Mouse (Mus musculus): ENCODE data around the gene Macrod1. TPM values are rescaled to one million over a fixed set of nuclear protein-coding genes. Genes with fewer than 3 reads are reported as not detected.

Gene Macrod1
- total and polyA plus RNA-seq, 3 experiments = 0.60 TPM; not detected in 2

DNA sequence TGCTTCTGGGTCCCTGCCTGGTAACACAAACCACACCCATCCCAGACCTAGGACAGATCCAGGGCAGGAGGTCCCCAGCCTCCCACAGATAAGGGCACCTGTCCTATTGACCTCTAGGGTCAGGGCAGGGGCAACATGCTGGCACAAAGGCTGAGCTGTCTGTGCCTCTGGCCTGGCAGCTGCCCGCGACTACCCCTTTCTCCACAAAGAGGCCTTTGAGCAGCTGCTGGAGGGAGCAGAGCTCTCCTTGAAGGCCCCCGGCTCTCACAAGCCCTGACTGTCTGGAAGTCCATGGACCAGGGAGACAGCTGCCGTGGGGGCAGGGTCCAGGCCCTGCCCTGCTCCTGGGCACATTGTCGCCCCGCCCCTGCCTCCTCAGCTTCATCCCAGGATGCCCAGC lies 98.6 kb downstream of the Macrod1 start:
- no peak overlapping the region for H3K4me3 ChIP-seq (ENCODE audit: low read depth, low read length)
- ATAC-seq (ENCODE audit: extremely low read depth, insufficient number of reproducible peaks, low FRiP score, poor library complexity, severe bottlenecking) (no peak), DNase-seq (ENCODE audit: low spot score) (no peak)
- H3K36me3 ChIP-seq (replicated peaks) = no peaks in the 10 kb centered on the region
- H3K27me3 ChIP-seq (ENCODE audit: insufficient read depth, low read length) = peaks cover 35% of the 10 kb centered on the region; the same call in 1 of the 2 replicates
- no peaks in the 10 kb centered on the region for H3K4me1 ChIP-seq (ENCODE audit: insufficient read depth, low read depth, low read length)
- no peaks in the 10 kb centered on the region for H3K9me3 ChIP-seq (replicated peaks)
- TF ChIP-seq TAL1 (conservative IDR thresholded peaks at IDR 0.05; ENCODE audit: low read depth, low read length) (no peak), GATA2 (IDR thresholded peaks at IDR 0.05; ENCODE audit: borderline replicate concordance, low read depth, low read length) (no peak)

DNA sequence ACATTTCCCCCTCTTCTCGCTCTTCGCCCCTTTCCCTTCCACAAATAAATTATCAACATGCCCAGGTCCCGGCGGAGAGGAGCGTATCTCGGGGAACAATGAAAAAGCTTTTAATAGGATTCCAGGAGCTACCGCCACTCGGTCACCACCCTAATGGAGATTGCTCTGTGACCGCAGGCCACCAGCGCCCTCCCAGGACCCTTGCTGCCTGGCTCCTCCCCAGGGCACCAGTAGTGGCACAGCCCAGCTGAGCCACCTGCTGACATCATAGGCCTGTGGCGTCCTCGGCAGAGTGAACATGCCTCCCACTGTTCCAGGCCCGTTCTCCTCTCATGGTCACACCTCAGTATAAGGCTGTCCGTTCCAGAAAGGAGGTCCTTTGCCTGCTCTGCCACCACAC lies 101.1 kb downstream of the Macrod1 start:
- H3K36me3 ChIP-seq (replicated peaks) = no peaks in the 10 kb centered on the region
- TF ChIP-seq POLR2AphosphoS5 (IDR thresholded peaks at IDR 0.05; ENCODE audit: insufficient replicate concordance, low read depth, low read length) (no peak), CTCF (IDR thresholded peaks at IDR 0.05; ENCODE audit: low read depth, low read length) (no peak), GATA1 (IDR thresholded peaks at IDR 0.05; ENCODE audit: borderline replicate concordance, low read length) (no peak), GATA2 (IDR thresholded peaks at IDR 0.05; ENCODE audit: borderline replicate concordance, low read depth, low read length) (no peak), TAL1 (conservative IDR thresholded peaks at IDR 0.05; ENCODE audit: low read depth, low read length) (no peak)
- H3K27me3 ChIP-seq (ENCODE audit: insufficient read depth, low read length) = peaks cover 35% of the 10 kb centered on the region; the same call in 1 of the 2 replicates
- DNase-seq (ENCODE audit: low spot score) (no peak), ATAC-seq (ENCODE audit: extremely low read depth, insufficient number of reproducible peaks, low FRiP score, poor library complexity, severe bottlenecking) (no peak)
- H3K9me3 ChIP-seq (replicated peaks) = no peaks in the 10 kb centered on the region
- no peaks in the 10 kb centered on the region for H3K4me1 ChIP-seq (ENCODE audit: insufficient read depth, low read depth, low read length)
- H3K4me3 ChIP-seq (ENCODE audit: low read depth, low read length) = no peak overlapping the region

GRCm38 (mm10) chr19:7160151-7160906 lies 103.7 kb downstream of the Macrod1 start:
- DNase-seq (ENCODE audit: low spot score) (no peak), ATAC-seq (ENCODE audit: extremely low read depth, insufficient number of reproducible peaks, low FRiP score, poor library complexity, severe bottlenecking) (no peak)
- no peaks in the 10 kb centered on the region for H3K9me3 ChIP-seq (replicated peaks)
- H3K36me3 ChIP-seq (replicated peaks) = no peaks in the 10 kb centered on the region
- no peak for TF ChIP-seq GATA2 (IDR thresholded peaks at IDR 0.05; ENCODE audit: borderline replicate concordance, low read depth, low read length)
- TF ChIP-seq TAL1 (conservative IDR thresholded peaks at IDR 0.05; ENCODE audit: low read depth, low read length) = no peak
- no peak for TF ChIP-seq CTCF (IDR thresholded peaks at IDR 0.05; ENCODE audit: low read depth, low read length)
- TF ChIP-seq GATA1 (IDR thresholded peaks at IDR 0.05; ENCODE audit: borderline replicate concordance, low read length) = no peak
- no peak for TF ChIP-seq POLR2AphosphoS5 (IDR thresholded peaks at IDR 0.05; ENCODE audit: insufficient replicate concordance, low read depth, low read length)
- H3K4me3 ChIP-seq (ENCODE audit: low read depth, low read length) = no peak overlapping the region
- H3K27me3 ChIP-seq (ENCODE audit: insufficient read depth, low read length) = peaks cover 52% of the 10 kb centered on the region
- no peaks in the 10 kb centered on the region for H3K4me1 ChIP-seq (ENCODE audit: insufficient read depth, low read depth, low read length)

DNA sequence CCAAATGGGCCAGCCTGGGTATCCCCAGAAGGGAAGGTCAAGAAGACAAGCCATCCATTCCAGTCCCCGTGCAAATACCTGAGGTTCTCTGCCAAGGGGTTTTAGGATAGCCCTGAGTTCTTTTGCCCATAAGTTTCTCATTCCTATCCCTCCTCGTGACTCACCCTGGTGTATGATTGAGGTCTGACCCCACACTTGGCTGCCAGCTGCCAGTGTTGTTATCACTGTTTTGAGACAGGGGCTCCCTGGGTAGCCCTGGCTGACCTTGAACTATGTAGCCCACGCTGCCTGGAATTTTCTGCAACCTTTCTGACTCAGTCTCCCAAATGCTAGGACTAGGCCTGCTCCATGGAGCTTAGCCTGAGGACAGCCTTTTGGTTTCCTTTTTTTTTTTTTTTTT lies 104.5 kb downstream of the Macrod1 start:
- peaks cover 53% of the 10 kb centered on the region for H3K27me3 ChIP-seq (ENCODE audit: insufficient read depth, low read length)
- TF ChIP-seq GATA1 (IDR thresholded peaks at IDR 0.05; ENCODE audit: borderline replicate concordance, low read length) = no peak
- no peak for TF ChIP-seq GATA2 (IDR thresholded peaks at IDR 0.05; ENCODE audit: borderline replicate concordance, low read depth, low read length)
- TF ChIP-seq POLR2AphosphoS5 (IDR thresholded peaks at IDR 0.05; ENCODE audit: insufficient replicate concordance, low read depth, low read length) = no peak
- no peak for TF ChIP-seq TAL1 (conservative IDR thresholded peaks at IDR 0.05; ENCODE audit: low read depth, low read length)
- no peak for TF ChIP-seq CTCF (IDR thresholded peaks at IDR 0.05; ENCODE audit: low read depth, low read length)

GRCm38 (mm10) chr19:7164238-7164637 lies 107.6 kb downstream of the Macrod1 start:
- DNase-seq (ENCODE audit: low spot score) (no peak), ATAC-seq (ENCODE audit: extremely low read depth, insufficient number of reproducible peaks, low FRiP score, poor library complexity, severe bottlenecking) (no peak)
- Histone ChIP-seq H3K9me3 (replicated peaks) (no peaks in the 10 kb centered on the region), H3K4me3 (ENCODE audit: low read depth, low read length) (no peak overlapping the region), H3K27me3 (ENCODE audit: insufficient read depth, low read length) (peaks cover 57% of the 10 kb centered on the region), H3K4me1 (ENCODE audit: insufficient read depth, low read depth, low read length) (no peaks in the 10 kb centered on the region), H3K36me3 (replicated peaks) (no peaks in the 10 kb centered on the region)
- TF ChIP-seq POLR2AphosphoS5 (IDR thresholded peaks at IDR 0.05; ENCODE audit: insufficient replicate concordance, low read depth, low read length) (no peak), GATA1 (IDR thresholded peaks at IDR 0.05; ENCODE audit: borderline replicate concordance, low read length) (no peak), CTCF (IDR thresholded peaks at IDR 0.05; ENCODE audit: low read depth, low read length) (no peak), TAL1 (conservative IDR thresholded peaks at IDR 0.05; ENCODE audit: low read depth, low read length) (no peak), GATA2 (IDR thresholded peaks at IDR 0.05; ENCODE audit: borderline replicate concordance, low read depth, low read length) (no peak)

More for the DNA sequence above, 104.5 kb downstream of the Macrod1 start:
- ATAC-seq (ENCODE audit: extremely low read depth, insufficient number of reproducible peaks, low FRiP score, poor library complexity, severe bottlenecking) = no peak
- Histone ChIP-seq H3K9me3 (replicated peaks) (no peaks in the 10 kb centered on the region), H3K4me1 (ENCODE audit: insufficient read depth, low read depth, low read length) (no peaks in the 10 kb centered on the region), H3K4me3 (ENCODE audit: low read depth, low read length) (no peak overlapping the region), H3K36me3 (replicated peaks) (no peaks in the 10 kb centered on the region)
- DNase-seq (ENCODE audit: low spot score) = no peak

- TF ChIP-seq POLR2AphosphoS5 (IDR thresholded peaks at IDR 0.05; ENCODE audit: insufficient replicate concordance, low read depth, low read length) (no peak), CTCF (IDR thresholded peaks at IDR 0.05; ENCODE audit: low read depth, low read length) (no peak)
- ATAC-seq (ENCODE audit: extremely low read depth, insufficient number of reproducible peaks, low FRiP score, poor library complexity, severe bottlenecking) = no peak
Observed at GRCm38 (mm10) chr19:7164820-7165323, 108.3 kb downstream of the Macrod1 start.

More at GRCm38 (mm10) chr19:7164820-7165323, 108.3 kb downstream of the Macrod1 start:
- Histone ChIP-seq H3K4me3 (ENCODE audit: low read depth, low read length) (no peak overlapping the region), H3K4me1 (ENCODE audit: insufficient read depth, low read depth, low read length) (no peaks in the 10 kb centered on the region), H3K27me3 (ENCODE audit: insufficient read depth, low read length) (peaks cover 58% of the 10 kb centered on the region), H3K36me3 (replicated peaks) (no peaks in the 10 kb centered on the region), H3K9me3 (replicated peaks) (no peaks in the 10 kb centered on the region)
- no peak for DNase-seq (ENCODE audit: low spot score)
